Mouse (Mus musculus) thymus, postnatal 10 days (tissue): ENCODE results near the gene Pcbp4.

Source experiments
- DNase-seq, 2 experiments: peaks; one replicate each; pipeline ENCODE4 v3.0.0; 2021; ENCODE audit warnings: low spot score in 2 of 2

The Pcbp4 gene

GRCm38 (mm10) chr9:106447348-106447747 is 5.7 kb upstream of the Pcbp4 start, which contains the start of the genes Abhd14b and Abhd14a:
TSS of gene Abhd14b (plus strand) at chr9:106447459.
TSS of gene Abhd14a (minus strand) at chr9:106447678.
- peak; percentile 50 to 57 for DNase-seq

- no peak for DNase-seq
Observed at GRCm38 (mm10) chr9:106447951-106448350, 5.1 kb upstream of the Pcbp4 start.

GRCm38 (mm10) chr9:106448498-106449031 is 4.5 kb upstream of the Pcbp4 start:
- DNase-seq = peak in 1 of 2 experiments; percentile 63

GRCm38 (mm10) chr9:106449947-106450346 is 3.1 kb upstream of the Pcbp4 start:
- DNase-seq = no peak

- no peak for DNase-seq
Observed at GRCm38 (mm10) chr9:106450661-106451060, 2.4 kb upstream of the Pcbp4 start.

- no peak for DNase-seq
Observed at GRCm38 (mm10) chr9:106451298-106451697, 1.8 kb upstream of the Pcbp4 start.

- no peak for DNase-seq
Observed at GRCm38 (mm10) chr9:106451899-106452298, 1.2 kb upstream of the Pcbp4 start.

GRCm38 (mm10) chr9:106452351-106452750 is 740 bp upstream of the Pcbp4 start:
- no peak for DNase-seq

GRCm38 (mm10) chr9:106452821-106453220 is 270 bp upstream of the Pcbp4 start:
- DNase-seq = no peak

- no peak for DNase-seq
Observed at GRCm38 (mm10) chr9:106454071-106454761, 1.1 kb downstream of the Pcbp4 start.

- DNase-seq = no peak
Observed at GRCm38 (mm10) chr9:106454888-106455681, 2.0 kb downstream of the Pcbp4 start.

- no peak for DNase-seq
Observed at GRCm38 (mm10) chr9:106456325-106457162, 3.5 kb downstream of the Pcbp4 start.

GRCm38 (mm10) chr9:106457163-106457559 is 4.1 kb downstream of the Pcbp4 start:
- DNase-seq = no peak

- DNase-seq = no peak
Observed at GRCm38 (mm10) chr9:106457920-106458319, 4.8 kb downstream of the Pcbp4 start.

- DNase-seq = no peak
Observed at GRCm38 (mm10) chr9:106459946-106460345, 6.9 kb downstream of the Pcbp4 start.

GRCm38 (mm10) chr9:106460401-106461025 is 7.4 kb downstream of the Pcbp4 start:
- DNase-seq = no peak

GRCm38 (mm10) chr9:106461026-106461415 is 7.9 kb downstream of the Pcbp4 start:
- no peak for DNase-seq

GRCm38 (mm10) chr9:106461641-106462429 is 8.7 kb downstream of the Pcbp4 start:
- DNase-seq = no peak

- no peak for DNase-seq
Observed at GRCm38 (mm10) chr9:106462430-106462800, 9.3 kb downstream of the Pcbp4 start.
